Mouse (Mus musculus) hindbrain, embryonic 16.5 days (tissue): Measurements from ENCODE around the gene Proca1. TPM values are rescaled to one million over a fixed set of nuclear protein-coding genes. Genes with fewer than 3 reads are reported as not detected.

Source experiments
- ATAC-seq: fragments of 200-750 bp; cut with Nextera tagmentation; 2 replicates; pipeline ENCODE4 v1.8.0; 2017; ENCODE audit warnings: moderate TSS enrichment, moderate library complexity
- H3K27ac ChIP-seq: fragments of 300-500 bp; sonication (generic); 2 replicates; pipeline ENCODE4 v1.5.1; 2014; ENCODE audit warnings: low read depth, mild to moderate bottlenecking, control low read depth, low read length, moderate library complexity
- H3K27me3 ChIP-seq: fragments of 300-500 bp; sonication (generic); replicated peaks from 2 replicates; pipeline ENCODE4 v1.6.1; 2014; ENCODE audit warnings: low read length; ENCODE audit not compliant: control insufficient read depth, insufficient read depth
- H3K36me3 ChIP-seq: fragments of 300-500 bp; sonication (generic); 2 replicates; pipeline ENCODE4 v1.6.1; 2014; ENCODE audit warnings: mild to moderate bottlenecking, low read length, moderate library complexity, mixed read lengths; ENCODE audit not compliant: control insufficient read depth, insufficient read depth
- H3K4me1 ChIP-seq: fragments of 300-500 bp; sonication (generic); 2 replicates; pipeline ENCODE4 v1.6.1; 2014; ENCODE audit warnings: low read depth, low read length; ENCODE audit not compliant: control insufficient read depth, insufficient read depth
- H3K4me2 ChIP-seq: fragments of 300-500 bp; sonication (generic); 2 replicates; pipeline ENCODE4 v1.6.1; 2014; ENCODE audit warnings: mild to moderate bottlenecking, low read length, control low read depth, moderate library complexity
- H3K4me3 ChIP-seq: fragments of 300-500 bp; sonication (generic); 2 replicates; pipeline ENCODE4 v1.5.1; 2014; ENCODE audit warnings: mild to moderate bottlenecking, low read length, control low read depth, moderate library complexity
- H3K9ac ChIP-seq: fragments of 300-500 bp; sonication (generic); 2 replicates; pipeline ENCODE4 v1.6.1; 2014; ENCODE audit warnings: low read depth, mild to moderate bottlenecking, control low read depth, low read length, moderate library complexity
- H3K9me3 ChIP-seq: fragments of 300-500 bp; sonication (generic); 2 replicates; pipeline ENCODE4 v1.6.1; 2014; ENCODE audit warnings: mild to moderate bottlenecking, low read length, moderate library complexity; ENCODE audit not compliant: control insufficient read depth
- WGBS: fragments of 180-500 bp; shearing (Covaris S2); extraction: QIAGEN DNeasy Blood & Tissue Kit; methylation state at CpG from one replicate; pipeline ENCODE4 v1.1.7; 2014; 5-methylcytosine and 5-hydroxymethylcytosine counted together
- polyA plus RNA-seq: library from polyadenylated mRNA; unstranded; fragments of >200 nt; fragmentation: Nextera tagmentation; extraction: Ambion mirVana; gene quantifications from 2 replicates; pipeline ENCODE4 v1.2.1, GENCODE M21; 2015

Proca1 gene
- 2.3 and 4.0 TPM in 2 replicates for polyA plus RNA-seq

DNA sequence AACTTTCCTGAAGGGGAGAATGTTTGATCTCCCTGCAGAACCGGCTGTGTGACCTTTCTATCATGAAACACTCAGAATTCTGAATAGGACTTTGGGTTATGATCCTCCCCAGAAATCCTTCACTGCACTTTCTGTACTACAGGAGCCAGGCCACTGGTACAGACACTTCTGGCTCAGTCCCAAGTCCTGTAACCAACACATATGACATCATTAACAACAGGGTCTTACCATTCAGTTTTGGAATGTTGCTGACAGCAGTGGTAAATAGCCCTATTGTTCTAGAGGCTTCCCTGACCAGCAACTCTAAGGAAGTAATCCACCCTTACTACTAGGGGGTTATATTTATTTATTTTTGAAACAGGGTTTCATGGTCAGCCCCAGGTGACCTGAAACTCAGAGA lies at the start of gene Proca1:
Gene Proca1 (plus strand): TSS at position 280 of the 400 bp plus-strand sequence.
- no peaks in the 10 kb centered on the region for H3K9me3 ChIP-seq
- H3K27ac ChIP-seq: no peak within 1 kb of the TSS
- no peaks in the 10 kb centered on the region for H3K27me3 ChIP-seq
- no peak for ATAC-seq
- H3K36me3 ChIP-seq: peaks cover 9% of the 10 kb centered on the region; the same call in 1 of the 2 replicates
- H3K4me2 ChIP-seq: peak within 1 kb of the TSS; percentile 58; the same call in 1 of the 2 replicates
- no peak within 1 kb of the TSS for H3K9ac ChIP-seq
- H3K4me1 ChIP-seq: peaks cover 12% of the 10 kb centered on the region
- no peak within 1 kb of the TSS for H3K4me3 ChIP-seq
- WGBS: 85% methylated on average over 1 of the region's 1 CpGs

DNA sequence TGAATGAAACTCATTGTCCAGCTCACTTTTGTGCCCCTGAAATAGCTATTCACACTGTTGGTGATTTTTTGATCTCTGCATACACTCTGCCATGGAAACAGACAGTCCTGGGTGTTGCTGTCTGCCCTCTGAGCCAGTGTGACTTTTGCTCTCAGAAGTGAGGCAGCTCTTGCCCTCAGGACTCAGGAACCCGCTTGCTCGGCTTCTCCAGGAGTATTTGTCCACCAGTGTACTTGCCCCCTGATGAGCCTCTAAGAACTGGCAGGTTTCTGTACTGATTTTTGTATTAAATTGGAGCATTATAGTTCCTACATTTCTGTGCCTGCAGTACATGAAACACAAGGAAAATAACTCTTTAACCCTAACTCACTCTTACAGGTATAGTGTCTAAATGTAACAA lies 49.7 kb upstream of the Proca1 start:
- H3K4me2 ChIP-seq: no peak overlapping the region
- no peak for ATAC-seq
- no peaks in the 10 kb centered on the region for H3K4me1 ChIP-seq
- no peaks in the 10 kb centered on the region for H3K9me3 ChIP-seq
- no peak overlapping the region for H3K27ac ChIP-seq
- H3K27me3 ChIP-seq: no peaks in the 10 kb centered on the region
- no peak overlapping the region for H3K9ac ChIP-seq
- WGBS: 75% methylated on average over 2 of the region's 2 CpGs
- H3K4me3 ChIP-seq: no peak overlapping the region
- peaks cover 14% of the 10 kb centered on the region for H3K36me3 ChIP-seq

GRCm38 (mm10) chr11:78146168-78146567 lies 47.0 kb upstream of the Proca1 start:
- ATAC-seq: no peak
- Histone ChIP-seq H3K9me3 (no peaks in the 10 kb centered on the region), H3K4me2 (no peak overlapping the region), H3K27ac (no peak overlapping the region), H3K9ac (no peak overlapping the region), H3K27me3 (no peaks in the 10 kb centered on the region), H3K4me3 (no peak overlapping the region), H3K4me1 (no peaks in the 10 kb centered on the region), H3K36me3 (peaks cover 16% of the 10 kb centered on the region)
- WGBS: 87% methylated on average over 5 of the region's 5 CpGs

- no peak overlapping the region for H3K4me2 ChIP-seq
- no peaks in the 10 kb centered on the region for H3K27me3 ChIP-seq
- H3K9ac ChIP-seq: no peak overlapping the region
- no peak for ATAC-seq
- 93% methylated on average over 6 of the region's 6 CpGs for WGBS
- H3K4me3 ChIP-seq: no peak overlapping the region
- no peaks in the 10 kb centered on the region for H3K9me3 ChIP-seq
- H3K4me1 ChIP-seq: peaks cover 2% of the 10 kb centered on the region; the same call in 1 of the 2 replicates
- no peak overlapping the region for H3K27ac ChIP-seq
- peaks cover 16% of the 10 kb centered on the region for H3K36me3 ChIP-seq
Observed at GRCm38 (mm10) chr11:78146707-78147543, 46.3 kb upstream of the Proca1 start.

DNA sequence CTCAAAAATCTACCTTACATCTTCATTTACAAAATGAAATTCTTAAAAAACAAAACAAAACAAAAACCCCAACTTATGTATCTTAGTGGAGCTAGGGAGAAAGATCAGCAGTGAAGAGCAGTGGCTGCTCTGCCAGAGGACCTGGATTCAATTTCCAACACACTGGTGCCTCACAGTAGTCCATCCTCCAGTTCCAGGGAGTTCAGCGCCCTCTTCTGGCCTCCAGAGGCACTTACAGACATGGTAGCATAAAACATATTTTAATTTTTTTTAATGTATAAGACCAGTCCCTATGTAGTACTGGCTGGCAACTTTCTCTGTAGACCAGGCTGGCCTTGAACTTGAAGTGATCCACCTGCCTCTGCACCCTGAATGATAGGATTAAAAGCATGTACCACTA lies 42.0 kb upstream of the Proca1 start:
- no peak overlapping the region for H3K4me2 ChIP-seq
- no peak for ATAC-seq
- H3K4me1 ChIP-seq: peaks cover 30% of the 10 kb centered on the region
- H3K27me3 ChIP-seq: no peaks in the 10 kb centered on the region
- H3K9ac ChIP-seq: no peak overlapping the region
- no peak overlapping the region for H3K4me3 ChIP-seq
- peaks cover 19% of the 10 kb centered on the region for H3K36me3 ChIP-seq
- WGBS: 35% methylated on average over 1 of the region's 1 CpGs
- H3K27ac ChIP-seq: no peak overlapping the region
- no peaks in the 10 kb centered on the region for H3K9me3 ChIP-seq

DNA sequence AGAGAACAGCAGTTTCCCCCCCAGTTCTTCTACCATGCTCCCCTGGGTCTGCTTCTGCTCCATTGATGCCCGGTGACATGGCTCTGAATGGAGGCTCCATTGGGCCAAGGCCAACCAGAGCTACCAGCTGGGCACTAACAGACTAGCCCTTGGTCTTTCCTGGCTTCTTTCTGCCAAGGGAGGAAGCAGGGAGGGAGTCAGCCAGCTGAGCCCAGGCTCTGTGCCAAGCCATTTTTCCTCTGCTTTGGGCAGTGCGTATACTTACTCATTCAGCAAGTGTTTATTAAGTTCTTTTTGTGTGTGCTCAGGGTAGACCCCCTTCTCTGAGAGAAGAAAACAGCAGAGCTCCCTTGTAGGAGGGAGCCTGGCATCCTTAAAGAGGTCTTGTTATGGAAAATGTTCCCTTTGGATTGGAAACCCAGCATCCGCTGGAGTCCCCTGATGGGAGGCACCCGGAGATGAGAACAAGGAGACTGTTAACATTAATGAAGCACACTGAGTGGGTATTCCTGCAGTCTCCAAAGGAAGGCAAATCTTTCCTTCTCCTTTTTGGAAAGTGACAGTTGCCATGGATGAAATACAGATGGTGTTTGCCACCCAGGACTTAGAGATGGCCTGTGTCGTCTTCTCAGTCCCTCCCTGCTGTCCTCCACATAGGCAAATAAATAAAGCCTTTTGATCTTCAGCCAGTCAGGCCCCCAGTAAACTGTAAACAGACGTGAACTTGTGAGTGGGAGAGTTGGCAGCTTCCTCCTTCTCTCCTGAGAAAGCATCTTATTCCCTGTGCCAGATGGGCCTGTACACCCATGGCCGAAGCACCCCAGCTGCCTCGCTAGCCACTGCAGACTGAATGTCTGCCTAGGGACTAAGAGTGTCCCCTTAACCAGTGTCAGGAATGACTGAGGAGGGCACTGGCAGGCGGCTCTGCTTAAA lies 40.6 kb upstream of the Proca1 start:
- Histone ChIP-seq H3K9me3 (no peaks in the 10 kb centered on the region), H3K9ac (no peak overlapping the region), H3K4me3 (no peak overlapping the region), H3K27ac (peak overlapping the region; percentile 80), H3K4me2 (peak overlapping the region; percentile 15; the same call in 1 of the 2 replicates), H3K4me1 (peaks cover 31% of the 10 kb centered on the region), H3K27me3 (no peaks in the 10 kb centered on the region), H3K36me3 (peaks cover 13% of the 10 kb centered on the region)
- ATAC-seq: peak; percentile 89
- 26% methylated on average over 9 of the region's 9 CpGs for WGBS

GRCm38 (mm10) chr11:78153778-78154177 lies 39.4 kb upstream of the Proca1 start:
- Histone ChIP-seq H3K9ac (0 out of 2 replicates have a peak overlapping the region, but pooled peaks have one; percentile 14), H3K4me2 (no peak overlapping the region), H3K27me3 (no peaks in the 10 kb centered on the region), H3K9me3 (no peaks in the 10 kb centered on the region), H3K27ac (peak overlapping the region; percentile 71), H3K4me1 (peaks cover 35% of the 10 kb centered on the region), H3K4me3 (no peak overlapping the region), H3K36me3 (peaks cover 20% of the 10 kb centered on the region)
- no peak for ATAC-seq
- WGBS: 54% methylated on average over 13 of the region's 13 CpGs

DNA sequence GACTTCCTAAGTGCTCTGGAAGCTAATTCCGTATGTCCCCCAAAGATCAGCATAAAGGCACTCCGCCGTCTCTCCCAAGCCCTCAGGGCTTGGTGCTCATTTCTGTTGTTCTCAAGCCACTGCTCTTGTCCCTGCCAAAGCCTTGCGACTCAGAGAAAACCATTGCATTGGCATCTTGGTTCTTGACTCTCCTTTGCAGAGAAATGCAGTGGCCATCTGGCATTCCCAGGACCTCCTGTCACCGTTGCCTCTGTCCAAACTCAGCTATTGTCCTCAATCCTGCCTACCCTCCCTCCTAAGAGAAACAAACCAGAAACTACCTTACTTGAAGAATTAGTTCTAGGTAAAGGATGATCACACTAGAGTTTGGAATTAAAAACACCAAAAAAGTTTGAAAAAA lies 37.5 kb upstream of the Proca1 start:
- WGBS: 66% methylated on average over 5 of the region's 5 CpGs
- Histone ChIP-seq H3K27ac (no peak overlapping the region), H3K9me3 (no peaks in the 10 kb centered on the region)

More for the DNA sequence above, 37.5 kb upstream of the Proca1 start:
- Histone ChIP-seq H3K27me3 (no peaks in the 10 kb centered on the region), H3K4me3 (no peak overlapping the region), H3K9ac (no peak overlapping the region), H3K36me3 (peaks cover 30% of the 10 kb centered on the region), H3K4me1 (peaks cover 35% of the 10 kb centered on the region), H3K4me2 (no peak overlapping the region)
- no peak for ATAC-seq
